Mouse (Mus musculus): ENCODE measurements around the gene Olfr1371. TPM values are rescaled to one million over a fixed set of nuclear protein-coding genes. Genes with fewer than 3 reads are reported as not detected.
"Not testable (repeated sequence)": the region's sequence is repeated elsewhere in the genome, so short reads cannot be mapped to it uniquely, and the experiment has no call there.

Olfr1371 gene
- polyA plus RNA-seq, 1 experiment from 2014 or later = not detected

- DNase-seq (ENCODE audit: low spot score); H3K4me3 ChIP-seq (ENCODE audit: low read depth, low read length): not testable (repeated sequence)
- WGBS = 92% methylated on average over 8 of the region's 8 CpGs
Observed at GRCm38 (mm10) chr11:52196496-52197023, 17.2 kb downstream of the Olfr1371 start.

GRCm38 (mm10) chr11:52180651-52181050, 33.1 kb downstream of the Olfr1371 start:
- not testable (repeated sequence) for H3K4me2 ChIP-seq (ENCODE audit: low read length); DNase-seq (ENCODE audit: low spot score); H3K27me3 ChIP-seq (replicated peaks; ENCODE audit: control insufficient read depth, insufficient read depth, low read length); H3K9ac ChIP-seq (ENCODE audit: low read length); H3K9me3 ChIP-seq (replicated peaks; ENCODE audit: control insufficient read depth, low read length); ATAC-seq; H3K4me3 ChIP-seq (ENCODE audit: low read depth, low read length); H3K4me1 ChIP-seq (ENCODE audit: control insufficient read depth, insufficient read depth, low read length); H3K27ac ChIP-seq (ENCODE audit: low read depth, low read length); H3K36me3 ChIP-seq (ENCODE audit: control insufficient read depth, insufficient read depth, low read length)
- 94% methylated on average over 4 of the region's 4 CpGs for WGBS

More at GRCm38 (mm10) chr11:52196496-52197023, 17.2 kb downstream of the Olfr1371 start:
- not testable (repeated sequence) for H3K4me1 ChIP-seq (ENCODE audit: control insufficient read depth, insufficient read depth, low read length); H3K36me3 ChIP-seq (ENCODE audit: control insufficient read depth, insufficient read depth, low read length); H3K27ac ChIP-seq (ENCODE audit: low read depth, low read length); H3K4me2 ChIP-seq (ENCODE audit: low read length); H3K9me3 ChIP-seq (replicated peaks; ENCODE audit: control insufficient read depth, low read length); H3K9ac ChIP-seq (ENCODE audit: low read length); ATAC-seq; H3K27me3 ChIP-seq (replicated peaks; ENCODE audit: control insufficient read depth, insufficient read depth, low read length)

- no CpG with 5 or more reads among the region's 3 CpGs for WGBS
- not testable (repeated sequence) for ATAC-seq; H3K9me3 ChIP-seq (replicated peaks; ENCODE audit: control insufficient read depth, low read length); H3K27me3 ChIP-seq (replicated peaks; ENCODE audit: control insufficient read depth, insufficient read depth, low read length); H3K4me1 ChIP-seq (ENCODE audit: control insufficient read depth, insufficient read depth, low read length); DNase-seq (ENCODE audit: low spot score); H3K4me3 ChIP-seq (ENCODE audit: low read depth, low read length); H3K27ac ChIP-seq (ENCODE audit: low read depth, low read length); H3K9ac ChIP-seq (ENCODE audit: low read length); H3K4me2 ChIP-seq (ENCODE audit: low read length); H3K36me3 ChIP-seq (ENCODE audit: control insufficient read depth, insufficient read depth, low read length)
Observed at GRCm38 (mm10) chr11:52179897-52180296, 33.9 kb downstream of the Olfr1371 start.

- Histone ChIP-seq H3K27me3 (replicated peaks; ENCODE audit: control insufficient read depth, insufficient read depth, low read length) (peaks cover 12% of the 10 kb centered on the region), H3K9me3 (replicated peaks; ENCODE audit: control insufficient read depth, low read length) (no peaks in the 10 kb centered on the region), H3K36me3 (ENCODE audit: control insufficient read depth, insufficient read depth, low read length) (no peaks in the 10 kb centered on the region), H3K4me2 (ENCODE audit: low read length) (peak overlapping the region; percentile 51), H3K9ac (ENCODE audit: low read length) (peak overlapping the region; percentile 29), H3K27ac (ENCODE audit: low read depth, low read length) (no peak overlapping the region), H3K4me3 (ENCODE audit: low read depth, low read length) (peak overlapping the region; percentile 29), H3K4me1 (ENCODE audit: control insufficient read depth, insufficient read depth, low read length) (no peaks in the 10 kb centered on the region)
- DNase-seq (ENCODE audit: low spot score) = peak; percentile 19
- no peak for ATAC-seq
- 19% methylated on average over 12 of the region's 12 CpGs for WGBS
Observed at GRCm38 (mm10) chr11:52168461-52168860, 45.3 kb downstream of the Olfr1371 start.

- Histone ChIP-seq H3K27me3 (replicated peaks; ENCODE audit: control insufficient read depth, insufficient read depth, low read length) (peaks cover 12% of the 10 kb centered on the region), H3K4me2 (ENCODE audit: low read length) (peak overlapping the region; percentile 51), H3K4me3 (ENCODE audit: low read depth, low read length) (peak overlapping the region; percentile 29), H3K9ac (ENCODE audit: low read length) (peak overlapping the region; percentile 29; the same call in 1 of the 2 replicates)
- not testable (repeated sequence) for DNase-seq (ENCODE audit: low spot score); H3K9me3 ChIP-seq (replicated peaks; ENCODE audit: control insufficient read depth, low read length); H3K36me3 ChIP-seq (ENCODE audit: control insufficient read depth, insufficient read depth, low read length); H3K4me1 ChIP-seq (ENCODE audit: control insufficient read depth, insufficient read depth, low read length); H3K27ac ChIP-seq (ENCODE audit: low read depth, low read length)
- peak; percentile 46; the same call in 1 of the 2 replicates for ATAC-seq
- under 1% methylated on average over 36 of the region's 42 CpGs for WGBS
Observed at GRCm38 (mm10) chr11:52167901-52168302, 45.9 kb downstream of the Olfr1371 start.

- Histone ChIP-seq H3K9ac (ENCODE audit: low read length) (no peak overlapping the region), H3K27ac (ENCODE audit: low read depth, low read length) (no peak overlapping the region), H3K9me3 (replicated peaks; ENCODE audit: control insufficient read depth, low read length) (no peaks in the 10 kb centered on the region), H3K27me3 (replicated peaks; ENCODE audit: control insufficient read depth, insufficient read depth, low read length) (peaks cover 12% of the 10 kb centered on the region), H3K4me2 (ENCODE audit: low read length) (no peak overlapping the region), H3K36me3 (ENCODE audit: control insufficient read depth, insufficient read depth, low read length) (no peaks in the 10 kb centered on the region), H3K4me3 (ENCODE audit: low read depth, low read length) (no peak overlapping the region), H3K4me1 (ENCODE audit: control insufficient read depth, insufficient read depth, low read length) (no peaks in the 10 kb centered on the region)
- DNase-seq (ENCODE audit: low spot score) = no peak
- WGBS = 2% methylated on average over 21 of the region's 21 CpGs
- no peak for ATAC-seq
Observed at GRCm38 (mm10) chr11:52167126-52167525, 46.7 kb downstream of the Olfr1371 start.

GRCm38 (mm10) chr11:52163926-52164325, 49.9 kb downstream of the Olfr1371 start:
- Histone ChIP-seq H3K36me3 (ENCODE audit: control insufficient read depth, insufficient read depth, low read length) (no peaks in the 10 kb centered on the region), H3K4me3 (ENCODE audit: low read depth, low read length) (no peak overlapping the region), H3K4me1 (ENCODE audit: control insufficient read depth, insufficient read depth, low read length) (no peaks in the 10 kb centered on the region), H3K4me2 (ENCODE audit: low read length) (no peak overlapping the region), H3K9me3 (replicated peaks; ENCODE audit: control insufficient read depth, low read length) (no peaks in the 10 kb centered on the region), H3K27me3 (replicated peaks; ENCODE audit: control insufficient read depth, insufficient read depth, low read length) (peaks cover 12% of the 10 kb centered on the region), H3K9ac (ENCODE audit: low read length) (no peak overlapping the region), H3K27ac (ENCODE audit: low read depth, low read length) (no peak overlapping the region)
- WGBS = 46% methylated on average over 10 of the region's 10 CpGs
- ATAC-seq (no peak), DNase-seq (ENCODE audit: low spot score) (no peak)

Other genes with a start within 250 kb of the Olfr1371 start
- 117 and 121 TPM in 2 replicates for gene Cdkn2aipnl, start 246.3 kb downstream of the Olfr1371 start, polyA plus RNA-seq (2014; fragmentation: Nextera tagmentation; extraction: Ambion mirVana)
- 189 and 211 TPM in 2 replicates for gene Ube2b, start 213.2 kb downstream of the Olfr1371 start, polyA plus RNA-seq (2014; fragmentation: Nextera tagmentation; extraction: Ambion mirVana)
- 20.4 and 22.3 TPM in 2 replicates for gene Cdkl3, start 209.8 kb downstream of the Olfr1371 start, polyA plus RNA-seq (2014; fragmentation: Nextera tagmentation; extraction: Ambion mirVana)
- gene Ppp2ca, start 115.3 kb downstream of the Olfr1371 start, polyA plus RNA-seq (2014; fragmentation: Nextera tagmentation; extraction: Ambion mirVana) = 137 and 140 TPM in 2 replicates
- not detected in 2 replicates for gene Olfr1373, start 68.5 kb downstream of the Olfr1371 start, polyA plus RNA-seq (2014; fragmentation: Nextera tagmentation; extraction: Ambion mirVana)
- 1,258 and 1,335 TPM in 2 replicates for gene Skp1a, start 18.0 kb upstream of the Olfr1371 start, polyA plus RNA-seq (2014; fragmentation: Nextera tagmentation; extraction: Ambion mirVana)
- 2.6 and 4.0 TPM in 2 replicates for gene Tcf7, start 69.0 kb upstream of the Olfr1371 start, polyA plus RNA-seq (2014; fragmentation: Nextera tagmentation; extraction: Ambion mirVana)
- gene Vdac1, start 146.9 kb upstream of the Olfr1371 start, polyA plus RNA-seq (2014; fragmentation: Nextera tagmentation; extraction: Ambion mirVana) = 250 and 280 TPM in 2 replicates
- gene 9530068E07Rik, start 182.4 kb upstream of the Olfr1371 start, polyA plus RNA-seq (2014; fragmentation: Nextera tagmentation; extraction: Ambion mirVana) = 124 and 125 TPM in 2 replicates